Mouse (Mus musculus) lung, embryonic 16.5 days (tissue): Measurements from ENCODE around the gene Usp47. TPM values are rescaled to one million over a fixed set of nuclear protein-coding genes. Genes with fewer than 3 reads are reported as not detected.

ENCODE experiments used
- ATAC-seq: fragments of 200-750 bp; cut with Nextera tagmentation; 2 replicates; pipeline ENCODE4 v1.8.0; 2017; ENCODE audit warnings: low read depth, mild to moderate bottlenecking, moderate library complexity
- H3K27ac ChIP-seq: fragments of 300-500 bp; sonication (generic); 2 replicates; pipeline ENCODE4 v1.5.1; 2014; ENCODE audit warnings: mild to moderate bottlenecking, control low read depth, low read length
- H3K27me3 ChIP-seq: fragments of 300-500 bp; sonication (generic); 2 replicates; pipeline ENCODE4 v1.6.1; 2014; ENCODE audit warnings: low read depth, low read length, mixed read lengths; ENCODE audit not compliant: control insufficient read depth, insufficient read depth
- H3K36me3 ChIP-seq: fragments of 300-500 bp; sonication (generic); 2 replicates; pipeline ENCODE4 v1.6.1; 2014; ENCODE audit warnings: low read length; ENCODE audit not compliant: control insufficient read depth, insufficient read depth
- H3K4me1 ChIP-seq: fragments of 300-500 bp; sonication (generic); replicated peaks from 2 replicates; pipeline ENCODE4 v1.6.1; 2014; ENCODE audit warnings: low read length, mixed read lengths; ENCODE audit not compliant: control insufficient read depth, insufficient read depth
- H3K4me2 ChIP-seq: fragments of 300-500 bp; sonication (generic); 2 replicates; pipeline ENCODE4 v1.6.1; 2014; ENCODE audit warnings: low read depth, low read length, control low read depth
- H3K4me3 ChIP-seq: fragments of 300-500 bp; sonication (generic); 2 replicates; pipeline ENCODE4 v1.5.1; 2014; ENCODE audit warnings: mild to moderate bottlenecking, low read length, control low read depth
- H3K9ac ChIP-seq: fragments of 300-500 bp; sonication (generic); 2 replicates; pipeline ENCODE4 v1.6.1; 2014; ENCODE audit warnings: low read length, control low read depth
- H3K9me3 ChIP-seq: fragments of 300-500 bp; sonication (generic); 2 replicates; pipeline ENCODE4 v1.6.1; 2016; ENCODE audit warnings: low read length; ENCODE audit not compliant: control insufficient read depth
- WGBS: fragments of 180-500 bp; shearing (Covaris S2); extraction: QIAGEN DNeasy Blood & Tissue Kit; methylation state at CpG from one replicate; pipeline ENCODE4 v1.1.7; 2014; 5-methylcytosine and 5-hydroxymethylcytosine counted together
- polyA plus RNA-seq: library from polyadenylated mRNA; unstranded; fragments of >200 nt; fragmentation: Nextera tagmentation; extraction: Ambion mirVana; gene quantifications from 2 replicates; pipeline ENCODE4 v1.2.1, GENCODE M21; 2015

The Usp47 gene
- 64.6 and 71.5 TPM in 2 replicates for polyA plus RNA-seq

- H3K27me3 ChIP-seq: no peaks in the 10 kb centered on the region
- H3K4me1 ChIP-seq: peaks cover 31% of the 10 kb centered on the region
- under 1% methylated on average over 47 of the region's 54 CpGs for WGBS
- H3K9ac ChIP-seq: peak within 1 kb of the TSS; percentile 99
- H3K36me3 ChIP-seq: no peaks in the 10 kb centered on the region
- peak within 1 kb of the TSS; percentile 95 for H3K4me3 ChIP-seq
- peak within 1 kb of the TSS; percentile 98 for H3K27ac ChIP-seq
- peak within 1 kb of the TSS; percentile 85 for H3K4me2 ChIP-seq
- peak; percentile 93 for ATAC-seq
- H3K9me3 ChIP-seq: no peaks in the 10 kb centered on the region
Measured at GRCm38 (mm10) chr7:112023150-112023600, at the start of gene Usp47. TSS of gene Usp47 (plus strand) at chr7:112023504.

GRCm38 (mm10) chr7:111976401-111976800, 46.9 kb upstream of the Usp47 start:
- Histone ChIP-seq H3K27ac (no peak overlapping the region), H3K4me3 (no peak overlapping the region), H3K27me3 (no peaks in the 10 kb centered on the region), H3K4me1 (no peaks in the 10 kb centered on the region), H3K36me3 (no peaks in the 10 kb centered on the region), H3K9me3 (no peaks in the 10 kb centered on the region), H3K4me2 (no peak overlapping the region), H3K9ac (no peak overlapping the region)
- ATAC-seq: no peak
- WGBS: 71% methylated on average over 2 of the region's 2 CpGs

- H3K9me3 ChIP-seq: no peaks in the 10 kb centered on the region
- no peak for ATAC-seq
- H3K36me3 ChIP-seq: no peaks in the 10 kb centered on the region
- H3K4me3 ChIP-seq: no peak overlapping the region
- no peak overlapping the region for H3K4me2 ChIP-seq
- H3K27me3 ChIP-seq: no peaks in the 10 kb centered on the region
- 62% methylated on average over 3 of the region's 3 CpGs for WGBS
- H3K4me1 ChIP-seq: no peaks in the 10 kb centered on the region
- H3K27ac ChIP-seq: no peak overlapping the region
- no peak overlapping the region for H3K9ac ChIP-seq
Measured at GRCm38 (mm10) chr7:111977871-111978270, 45.4 kb upstream of the Usp47 start.

- Histone ChIP-seq H3K36me3 (no peaks in the 10 kb centered on the region), H3K4me2 (no peak overlapping the region), H3K27me3 (no peaks in the 10 kb centered on the region), H3K4me1 (no peaks in the 10 kb centered on the region), H3K9ac (no peak overlapping the region), H3K4me3 (no peak overlapping the region), H3K9me3 (no peaks in the 10 kb centered on the region), H3K27ac (no peak overlapping the region)
- 91% methylated on average over 15 of the region's 15 CpGs for WGBS
- ATAC-seq: no peak
Measured at GRCm38 (mm10) chr7:111982296-111982695, 41.0 kb upstream of the Usp47 start.

GRCm38 (mm10) chr7:111984530-111984929, 38.8 kb upstream of the Usp47 start:
- no peaks in the 10 kb centered on the region for H3K9me3 ChIP-seq
- H3K36me3 ChIP-seq: no peaks in the 10 kb centered on the region
- H3K9ac ChIP-seq: no peak overlapping the region
- H3K27ac ChIP-seq: no peak overlapping the region
- H3K27me3 ChIP-seq: no peaks in the 10 kb centered on the region
- H3K4me3 ChIP-seq: no peak overlapping the region
- ATAC-seq: no peak
- H3K4me1 ChIP-seq: no peaks in the 10 kb centered on the region
- WGBS: 82% methylated on average over 3 of the region's 3 CpGs
- no peak overlapping the region for H3K4me2 ChIP-seq

GRCm38 (mm10) chr7:111985266-111985665, 38.0 kb upstream of the Usp47 start:
- Histone ChIP-seq H3K36me3 (no peaks in the 10 kb centered on the region), H3K4me1 (no peaks in the 10 kb centered on the region), H3K27me3 (no peaks in the 10 kb centered on the region), H3K4me3 (no peak overlapping the region), H3K4me2 (no peak overlapping the region), H3K9me3 (no peaks in the 10 kb centered on the region), H3K27ac (no peak overlapping the region), H3K9ac (no peak overlapping the region)
- ATAC-seq: no peak
- 64% methylated on average over 4 of the region's 4 CpGs for WGBS

GRCm38 (mm10) chr7:111986906-111987305, 36.4 kb upstream of the Usp47 start:
- 73% methylated on average over 3 of the region's 3 CpGs for WGBS
- H3K36me3 ChIP-seq: no peaks in the 10 kb centered on the region
- no peak overlapping the region for H3K4me3 ChIP-seq
- no peak overlapping the region for H3K27ac ChIP-seq
- H3K27me3 ChIP-seq: no peaks in the 10 kb centered on the region
- ATAC-seq: no peak
- H3K4me1 ChIP-seq: no peaks in the 10 kb centered on the region
- H3K4me2 ChIP-seq: no peak overlapping the region
- no peak overlapping the region for H3K9ac ChIP-seq
- H3K9me3 ChIP-seq: no peaks in the 10 kb centered on the region

- ATAC-seq: peak; percentile 38; the same call in 1 of the 2 replicates
- no peaks in the 10 kb centered on the region for H3K36me3 ChIP-seq
- H3K9me3 ChIP-seq: 0 out of 2 replicates have a peak, but pooled peaks cover 2% of the 10 kb centered on the region
- H3K4me1 ChIP-seq: no peaks in the 10 kb centered on the region
- no peak overlapping the region for H3K4me2 ChIP-seq
- 38% methylated on average over 2 of the region's 2 CpGs for WGBS
- H3K27ac ChIP-seq: no peak overlapping the region
- no peaks in the 10 kb centered on the region for H3K27me3 ChIP-seq
- H3K4me3 ChIP-seq: no peak overlapping the region
- H3K9ac ChIP-seq: no peak overlapping the region
Measured at GRCm38 (mm10) chr7:111997441-111997840, 25.9 kb upstream of the Usp47 start.

- Histone ChIP-seq H3K27ac (no peak overlapping the region), H3K4me2 (no peak overlapping the region), H3K4me1 (no peaks in the 10 kb centered on the region), H3K36me3 (no peaks in the 10 kb centered on the region), H3K27me3 (no peaks in the 10 kb centered on the region), H3K9ac (no peak overlapping the region), H3K4me3 (no peak overlapping the region), H3K9me3 (0 out of 2 replicates have a peak, but pooled peaks cover 2% of the 10 kb centered on the region)
- 66% methylated on average over 6 of the region's 6 CpGs for WGBS
- ATAC-seq: no peak
Measured at GRCm38 (mm10) chr7:111998446-111999004, 24.8 kb upstream of the Usp47 start.
